Mouse (Mus musculus) MEL (cell line): ENCODE data around the gene Washc4. TPM values are rescaled to one million over a fixed set of nuclear protein-coding genes. Genes with fewer than 3 reads are reported as not detected.
A peak's percentile ranks its signal among the peaks of the same experiment; 100 is the strongest.

ENCODE experiments used
- DNase-seq: peaks from one replicate; pipeline ENCODE4 v3.0.0; 2011; ENCODE audit warnings: low read depth, low spot score
- H3K27ac ChIP-seq: 2 replicates; pipeline ENCODE4 v1.5.1; 2012; ENCODE audit warnings: low read depth, mild to moderate bottlenecking, control low read depth, low read length, moderate library complexity; ENCODE audit not compliant: control insufficient read depth
- H3K27me3 ChIP-seq, 2 experiments: fragments of 150-350 bp in 1 of 2; sonication (generic) in 1 of 2; 2 replicates each; pipeline ENCODE4 v1.6.1; 2012; ENCODE audit warnings: low read length in 2 of 2, mild to moderate bottlenecking in 2 of 2, improper control_type of control experiment in 1 of 2, moderate library complexity in 1 of 2; ENCODE audit not compliant: insufficient read depth in 2 of 2, control insufficient read depth in 1 of 2
- H3K36me3 ChIP-seq, 2 experiments: 2 replicates each; pipeline ENCODE4 v1.6.1; 2012 to 2014; ENCODE audit warnings: low read length in 2 of 2, improper control_type of control experiment in 1 of 2, inconsistent platforms in 1 of 2, mild to moderate bottlenecking in 1 of 2; ENCODE audit not compliant: insufficient read depth in 2 of 2, control insufficient read depth in 1 of 2
- H3K4me1 ChIP-seq, 2 experiments: fragments of 150-350 bp in 1 of 2; sonication (generic) in 1 of 2; 2 replicates each; pipeline ENCODE4 v1.6.1; 2012; ENCODE audit warnings: low read length in 2 of 2, improper control_type of control experiment in 1 of 2, mild to moderate bottlenecking in 1 of 2; ENCODE audit not compliant: insufficient read depth in 2 of 2, control insufficient read depth in 1 of 2
- H3K4me3 ChIP-seq, 2 experiments: fragments of 150-350 bp in 1 of 2; sonication (generic) in 1 of 2; 2 replicates each; pipeline ENCODE4 v1.5.1; 2012; ENCODE audit warnings: low read depth in 2 of 2, low read length in 2 of 2, mild to moderate bottlenecking in 2 of 2, moderate library complexity in 2 of 2, control low read depth in 1 of 2, improper control_type of control experiment in 1 of 2; ENCODE audit not compliant: control insufficient read depth in 1 of 2, insufficient read depth in 1 of 2
- H3K79me2 ChIP-seq: 2 replicates; pipeline ENCODE4 v1.6.1; 2012; ENCODE audit warnings: mild to moderate bottlenecking, low read length, moderate library complexity; ENCODE audit not compliant: control insufficient read depth, poor library complexity, insufficient read depth
- H3K9ac ChIP-seq: 2 replicates; pipeline ENCODE4 v1.6.1; 2012; ENCODE audit warnings: low read depth, mild to moderate bottlenecking, control low read depth, low read length, moderate library complexity; ENCODE audit not compliant: control insufficient read depth, poor library complexity, severe bottlenecking
- H3K9me3 ChIP-seq: fragments of 150-350 bp; sonication (generic); replicated peaks from 2 replicates; pipeline ENCODE4 v1.6.1; 2012; ENCODE audit warnings: mild to moderate bottlenecking, low read length, improper control_type of control experiment, moderate library complexity; ENCODE audit not compliant: insufficient read depth
- ELF1 ChIP-seq: IDR thresholded peaks from 2 replicates; pipeline ENCODE4 v1.6.1; 2014; ENCODE audit warnings: low read depth, mild to moderate bottlenecking, inconsistent platforms, low read length, improper control_type of control experiment, moderate library complexity
- ETS1 ChIP-seq: IDR thresholded peaks from 2 replicates; pipeline ENCODE4 v1.6.1; 2012; ENCODE audit warnings: low read depth, mild to moderate bottlenecking, inconsistent platforms, low read length, improper control_type of control experiment, moderate library complexity
- GATA1 ChIP-seq: IDR thresholded peaks from 2 replicates; pipeline ENCODE4 v1.6.1; 2011; ENCODE audit warnings: low read depth, low read length, improper control_type of control experiment
- HCFC1 ChIP-seq: IDR thresholded peaks from 2 replicates; pipeline ENCODE4 v1.6.1; 2012; ENCODE audit warnings: low read depth, mild to moderate bottlenecking, inconsistent platforms, low read length, improper control_type of control experiment, moderate library complexity
- MAZ ChIP-seq: IDR thresholded peaks from 2 replicates; pipeline ENCODE4 v1.6.1; 2012; ENCODE audit warnings: low read depth, mild to moderate bottlenecking, inconsistent platforms, low read length, improper control_type of control experiment
- MEF2A ChIP-seq: IDR thresholded peaks from 2 replicates; pipeline ENCODE4 v1.6.1; 2014; ENCODE audit warnings: low read depth, mild to moderate bottlenecking, inconsistent platforms, low read length, improper control_type of control experiment; ENCODE audit not compliant: poor library complexity, insufficient replicate concordance, severe bottlenecking; ENCODE audit errors: extremely low read depth
- MXI1 ChIP-seq: IDR thresholded peaks from 2 replicates; pipeline ENCODE4 v1.6.1; 2011; ENCODE audit warnings: mild to moderate bottlenecking, low read depth, low read length, improper control_type of control experiment
- MYC ChIP-seq: IDR thresholded peaks from 2 replicates; pipeline ENCODE4 v1.6.1; 2011; ENCODE audit warnings: low read depth, mild to moderate bottlenecking, low read length, improper control_type of control experiment, moderate library complexity
- NRF1 ChIP-seq: IDR thresholded peaks from 2 replicates; pipeline ENCODE4 v1.6.1; 2014; ENCODE audit warnings: low read depth, mild to moderate bottlenecking, inconsistent platforms, low read length, improper control_type of control experiment, moderate library complexity; ENCODE audit not compliant: poor library complexity, insufficient read depth, severe bottlenecking
- SIN3A ChIP-seq: IDR thresholded peaks from 2 replicates; pipeline ENCODE4 v1.6.1; 2012; ENCODE audit warnings: low read length, improper control_type of control experiment, inconsistent platforms
- ZKSCAN1 ChIP-seq: IDR thresholded peaks from 2 replicates; pipeline ENCODE4 v1.6.1; 2012; ENCODE audit warnings: low read depth, mild to moderate bottlenecking, inconsistent platforms, low read length, improper control_type of control experiment, moderate library complexity
- polyA plus RNA-seq, 2 experiments: library from polyadenylated mRNA; stranded (reverse) in 1 of 2; unstranded in 1 of 2; fragments of >175 nt in 1 of 2; fragments of >200 nt in 1 of 2; gene quantifications; 2 replicates each; pipeline versions ENCODE4 v1.2.1 to v1.2.4; 2012; ENCODE audit warnings: low replicate concordance in 2 of 2, low read depth in 1 of 2; ENCODE audit not compliant: insufficient read length in 2 of 2, insufficient read depth in 1 of 2, missing spikeins in 1 of 2
- total RNA-seq: library from RNA; depleted of rRNA; stranded (reverse); fragments of 300-350 nt; gene quantifications from 2 replicates; pipeline ENCODE4 v1.2.3, GENCODE M21; 2012

The Washc4 gene
- total and polyA plus RNA-seq, 3 experiments = 13.6 to 16.2 TPM; not detected in 1

DNA sequence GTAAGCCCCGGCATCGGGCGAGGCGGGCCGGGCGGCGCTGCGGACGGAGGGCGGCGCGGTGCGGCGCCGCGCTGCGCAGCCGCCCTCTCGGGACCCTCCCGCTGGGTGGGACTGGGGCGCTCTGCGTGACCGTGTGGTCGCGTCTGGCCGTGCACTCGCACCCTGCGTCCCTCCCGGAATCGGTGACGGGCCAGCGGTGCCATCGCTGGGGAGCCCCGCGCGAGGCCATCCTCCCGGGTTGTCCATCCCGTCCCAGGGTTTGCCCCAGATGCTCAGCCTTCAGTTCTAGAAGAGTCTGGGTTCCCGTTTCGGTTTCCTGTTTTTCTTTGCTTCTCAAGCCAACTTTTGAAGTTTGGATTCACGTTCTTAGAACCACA, 539 bp downstream of the Washc4 start:
- Histone ChIP-seq H3K27me3 (no peaks in the 10 kb centered on the region), H3K4me3 (peak overlapping the region; percentile 84 to 97), H3K27ac (peak overlapping the region; percentile 38), H3K9me3 (no peaks in the 10 kb centered on the region), H3K9ac (peak overlapping the region; percentile 80), H3K36me3 (peaks cover 2 to 14% of the 10 kb centered on the region in 2 experiments), H3K79me2 (peaks cover 21% of the 10 kb centered on the region), H3K4me1 (no peaks in the 10 kb centered on the region; a peak in 2 of 4 replicates)
- TF ChIP-seq SIN3A (peak; percentile 14; the same call in 1 of the 2 replicates), NRF1 (0 out of 2 replicates have a peak, but pooled peaks have one; percentile 34), HCFC1 (no peak)
- peak; percentile 77 for DNase-seq

DNA sequence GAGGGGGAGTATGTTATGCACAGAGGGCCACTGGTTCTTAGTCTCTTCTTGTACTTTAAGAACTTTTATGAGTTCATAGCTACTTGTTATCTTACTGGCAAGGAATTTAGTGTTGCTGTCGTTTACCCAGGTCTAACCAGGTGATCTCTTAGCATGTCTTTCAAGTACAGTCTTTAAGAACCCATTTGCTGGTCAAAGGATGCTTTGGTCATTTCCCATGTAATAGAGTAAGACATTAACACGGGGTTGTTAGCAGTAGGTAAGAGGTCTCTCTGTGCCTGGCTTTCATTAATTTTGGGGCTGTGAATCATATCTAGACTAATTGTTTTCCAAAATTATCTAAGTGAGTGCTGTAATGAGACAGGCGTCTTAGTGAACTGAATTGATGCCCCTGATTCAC, 1.8 kb downstream of the Washc4 start:
- DNase-seq = peak; percentile 10
- H3K4me1 ChIP-seq = no peaks in the 10 kb centered on the region; a peak in 2 of 4 replicates
- no peaks in the 10 kb centered on the region for H3K9me3 ChIP-seq
- no peak overlapping the region for H3K27ac ChIP-seq
- H3K4me3 ChIP-seq = no peak overlapping the region; a peak in 1 of 4 replicates
- H3K27me3 ChIP-seq = no peaks in the 10 kb centered on the region
- TF ChIP-seq MEF2A (no peak), GATA1 (no peak), MYC (no peak)
- H3K36me3 ChIP-seq = peaks cover 9 to 14% of the 10 kb centered on the region in 2 experiments
- peaks cover 21% of the 10 kb centered on the region for H3K79me2 ChIP-seq
- no peak overlapping the region; the same call in 1 of the 2 replicates for H3K9ac ChIP-seq

- Histone ChIP-seq H3K36me3 (peaks cover 0 to 8% of the 10 kb centered on the region in 2 experiments; a peak in 2 of 4 replicates), H3K9me3 (no peaks in the 10 kb centered on the region), H3K79me2 (no peaks in the 10 kb centered on the region)
Measured at GRCm38 (mm10) chr10:83563005-83563404, 19.5 kb downstream of the Washc4 start.

More at GRCm38 (mm10) chr10:83563005-83563404, 19.5 kb downstream of the Washc4 start:
- no peak overlapping the region for H3K27ac ChIP-seq
- H3K4me1 ChIP-seq = no peaks in the 10 kb centered on the region
- TF ChIP-seq ETS1 = no peak
- no peak for TF ChIP-seq ELF1
- TF ChIP-seq MEF2A = no peak
- TF ChIP-seq MAZ = no peak
- TF ChIP-seq MXI1 = no peak
- TF ChIP-seq ZKSCAN1 = no peak
- H3K9ac ChIP-seq = no peak overlapping the region
- H3K4me3 ChIP-seq = no peak overlapping the region
- no peaks in the 10 kb centered on the region for H3K27me3 ChIP-seq
- DNase-seq = no peak
